Mouse (Mus musculus): ENCODE results near the gene Chd3. TPM values are rescaled to one million over a fixed set of nuclear protein-coding genes. Genes with fewer than 3 reads are reported as not detected.

Chd3 gene
- polyA plus RNA-seq, 1 experiment from 2014 or later, result 87.4 TPM

DNA sequence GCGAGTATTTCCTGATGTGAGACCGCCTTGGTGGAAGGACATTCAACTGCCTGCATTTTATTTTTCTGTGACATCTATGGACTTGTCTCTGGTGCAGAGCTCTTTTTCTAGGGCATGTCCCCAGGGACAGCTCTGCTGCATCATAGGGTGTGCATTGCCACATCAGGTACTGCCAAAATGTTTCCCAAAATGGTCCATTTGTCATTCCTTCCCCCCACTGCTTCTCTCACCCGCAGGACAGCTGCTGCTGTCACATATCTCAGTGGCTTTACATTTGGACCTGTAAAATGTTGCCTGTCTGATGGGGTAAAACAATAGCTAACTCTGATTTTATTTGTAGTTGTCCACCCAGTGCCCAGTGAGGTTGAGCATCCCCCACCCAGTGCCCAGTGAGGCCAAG, 73.9 kb downstream of the Chd3 start:
- no peak overlapping the region for H3K4me3 ChIP-seq (ENCODE audit: low read depth, low read length)
- WGBS, result 89% methylated on average over 3 of the region's 3 CpGs
- no peaks in the 10 kb centered on the region for H3K27me3 ChIP-seq (ENCODE audit: control insufficient read depth, insufficient read depth, low read length)
- no peak overlapping the region for H3K9ac ChIP-seq (replicated peaks; ENCODE audit: low read depth, low read length)
- H3K4me2 ChIP-seq (replicated peaks; ENCODE audit: low read depth, low read length), result no peak overlapping the region
- no peaks in the 10 kb centered on the region for H3K9me3 ChIP-seq (ENCODE audit: control insufficient read depth, low read depth, low read length)
- ATAC-seq (ENCODE audit: insufficient number of reproducible peaks, insufficient read depth, low FRiP score, low read depth), result no peak
- H3K4me1 ChIP-seq (ENCODE audit: control insufficient read depth, insufficient read depth, low read length), result no peaks in the 10 kb centered on the region
- H3K36me3 ChIP-seq (ENCODE audit: control insufficient read depth, insufficient read depth, low read length), result no peaks in the 10 kb centered on the region; the same call in 1 of the 2 replicates
- no peak overlapping the region for H3K27ac ChIP-seq (ENCODE audit: low read length)

Other genes starting within 250 kb of the Chd3 start
- 0.39 and 0.54 TPM in 2 replicates for gene Hes7, start 249.0 kb downstream of the Chd3 start, polyA plus RNA-seq (2014; fragmentation: Nextera tagmentation; extraction: Ambion mirVana)
- gene 9130213A22Rik, start 246.8 kb downstream of the Chd3 start, polyA plus RNA-seq (2014; fragmentation: Nextera tagmentation; extraction: Ambion mirVana), result 0.29 and 0.36 TPM in 2 replicates
- 0.29 and 0.49 TPM in 2 replicates for gene Aloxe3, start 243.5 kb downstream of the Chd3 start, polyA plus RNA-seq (2014; fragmentation: Nextera tagmentation; extraction: Ambion mirVana)
- gene Alox12b, start 212.4 kb downstream of the Chd3 start, polyA plus RNA-seq (2014; fragmentation: Nextera tagmentation; extraction: Ambion mirVana), result not detected in 2 replicates
- gene Alox8, start 171.6 kb downstream of the Chd3 start, polyA plus RNA-seq (2014; fragmentation: Nextera tagmentation; extraction: Ambion mirVana), result 0.15 TPM in 1 of 2 replicates, not detected in the other
- 0.06 TPM in 1 of 2 replicates, not detected in the other for gene Gucy2e, start 132.4 kb downstream of the Chd3 start, polyA plus RNA-seq (2014; fragmentation: Nextera tagmentation; extraction: Ambion mirVana)
- 13.9 and 16.4 TPM in 2 replicates for gene Cntrob, start 45.6 kb downstream of the Chd3 start, polyA plus RNA-seq (2014; fragmentation: Nextera tagmentation; extraction: Ambion mirVana)
- 141 and 147 TPM in 2 replicates for gene Trappc1, start 45.4 kb downstream of the Chd3 start, polyA plus RNA-seq (2014; fragmentation: Nextera tagmentation; extraction: Ambion mirVana)
- 1.7 TPM in 2 replicates for gene Kcnab3, start 43.1 kb downstream of the Chd3 start, polyA plus RNA-seq (2014; fragmentation: Nextera tagmentation; extraction: Ambion mirVana)
- gene Rnf227, start 28.9 kb downstream of the Chd3 start, polyA plus RNA-seq (2014; fragmentation: Nextera tagmentation; extraction: Ambion mirVana), result 15.3 and 16.3 TPM in 2 replicates
- gene Naa38, start 26.1 kb upstream of the Chd3 start, polyA plus RNA-seq (2014; fragmentation: Nextera tagmentation; extraction: Ambion mirVana), result 158 and 177 TPM in 2 replicates
- 15.0 and 23.5 TPM in 2 replicates for gene Cyb5d1, start 26.2 kb upstream of the Chd3 start, polyA plus RNA-seq (2014; fragmentation: Nextera tagmentation; extraction: Ambion mirVana)
- gene Tmem88, start 28.8 kb upstream of the Chd3 start, polyA plus RNA-seq (2014; fragmentation: Nextera tagmentation; extraction: Ambion mirVana), result 30.0 and 30.3 TPM in 2 replicates
- 30.6 and 34.3 TPM in 2 replicates for gene Kdm6b, start 44.3 kb upstream of the Chd3 start, polyA plus RNA-seq (2014; fragmentation: Nextera tagmentation; extraction: Ambion mirVana)
- gene Dnah2, start 179.7 kb upstream of the Chd3 start, polyA plus RNA-seq (2014; fragmentation: Nextera tagmentation; extraction: Ambion mirVana), result 1.4 and 2.3 TPM in 2 replicates
- gene Efnb3, start 190.8 kb upstream of the Chd3 start, polyA plus RNA-seq (2014; fragmentation: Nextera tagmentation; extraction: Ambion mirVana), result 5.5 and 5.7 TPM in 2 replicates
- gene Wrap53, start 210.8 kb upstream of the Chd3 start, polyA plus RNA-seq (2014; fragmentation: Nextera tagmentation; extraction: Ambion mirVana), result 22.1 and 23.1 TPM in 2 replicates
- 155 and 163 TPM in 2 replicates for gene Trp53, start 211.0 kb upstream of the Chd3 start, polyA plus RNA-seq (2014; fragmentation: Nextera tagmentation; extraction: Ambion mirVana)
- 8.8 and 10.0 TPM in 2 replicates for gene Atp1b2, start 236.5 kb upstream of the Chd3 start, polyA plus RNA-seq (2014; fragmentation: Nextera tagmentation; extraction: Ambion mirVana)
- not detected in 2 replicates for gene Shbg, start 248.5 kb upstream of the Chd3 start, polyA plus RNA-seq (2014; fragmentation: Nextera tagmentation; extraction: Ambion mirVana)